Mouse (Mus musculus): ENCODE data around the gene Slc35g3. TPM values are rescaled to one million over a fixed set of nuclear protein-coding genes. Genes with fewer than 3 reads are reported as not detected.

The Slc35g3 gene
- total and polyA plus RNA-seq, 3 experiments = not detected

DNA sequence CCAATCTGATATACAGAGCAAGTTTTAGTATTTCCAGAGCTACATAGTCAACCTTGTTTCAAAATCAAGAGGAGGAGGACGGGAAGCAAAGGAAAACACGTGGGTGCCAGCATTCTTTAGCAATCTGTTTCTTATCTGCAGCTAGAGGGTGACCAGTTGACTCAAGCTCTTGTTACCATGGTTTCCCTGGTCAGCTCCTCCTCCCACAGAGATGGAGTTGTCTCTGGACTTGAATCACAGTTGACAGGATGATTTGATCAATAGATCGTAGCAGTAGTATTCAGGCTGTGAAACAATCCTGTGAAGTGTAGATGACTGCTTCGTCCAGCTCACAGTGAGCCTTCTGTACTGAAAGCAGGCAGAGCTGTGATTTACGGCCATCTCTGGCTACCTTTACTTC, 45.8 kb downstream of the Slc35g3 start:
- TF ChIP-seq GABPA (IDR thresholded peaks at IDR 0.05; ENCODE audit: insufficient replicate concordance, low read depth, low read length) (no peak), EP300 (IDR thresholded peaks at IDR 0.05; ENCODE audit: low read length) (no peak), CTCF (conservative IDR thresholded peaks at IDR 0.05 in 1 of 2, IDR thresholded peaks at IDR 0.05 in 1 of 2; ENCODE audit: low read depth in 2 of 2, low read length in 2 of 2) (no peak), MAX (IDR thresholded peaks at IDR 0.05; ENCODE audit: low read length) (no peak), ZMIZ1 (IDR thresholded peaks at IDR 0.05; ENCODE audit: low read depth, low read length) (no peak), IRF4 (IDR thresholded peaks at IDR 0.05; ENCODE audit: low read depth, low read length) (no peak), MEF2A (IDR thresholded peaks at IDR 0.05; ENCODE audit: borderline replicate concordance, low read depth, low read length) (no peak), UBTF (IDR thresholded peaks at IDR 0.05; ENCODE audit: low read depth, low read length) (no peak), JUND (conservative IDR thresholded peaks at IDR 0.05; ENCODE audit: low read depth, low read length) (no peak), ETS1 (conservative IDR thresholded peaks at IDR 0.05; ENCODE audit: low read depth, low read length) (no peak), MXI1 (IDR thresholded peaks at IDR 0.05; ENCODE audit: low read depth, low read length) (no peak)
- Histone ChIP-seq H3K9me3 (replicated peaks; ENCODE audit: low read length) (peaks cover 3% of the 10 kb centered on the region), H3K4me1 (ENCODE audit: control insufficient read depth in 1 of 2, insufficient read depth in 2 of 2) (no peaks in the 10 kb centered on the region), H3K36me3 (replicated peaks in 1 of 2; ENCODE audit: control insufficient read depth in 1 of 2, insufficient read depth in 1 of 2, low read length in 1 of 2) (no peaks in the 10 kb centered on the region), H3K9ac (ENCODE audit: insufficient read depth, low read depth) (no peak overlapping the region), H3K27me3 (replicated peaks) (peaks cover 2% of the 10 kb centered on the region), H3K27ac (ENCODE audit: insufficient read depth, low read depth) (no peak overlapping the region), H3K4me3 (replicated peaks in 1 of 3; ENCODE audit: low read depth in 2 of 3, low read length in 2 of 3, poor library complexity in 1 of 3) (no peak overlapping the region), H3K4me2 (ENCODE audit: insufficient read depth, low read depth, poor library complexity, severe bottlenecking) (no peak overlapping the region), H3K79me2 (replicated peaks; ENCODE audit: control insufficient read depth, extremely low read depth, insufficient read depth, poor library complexity, severe bottlenecking) (no peaks in the 10 kb centered on the region)
- dilution Hi-C loops (cut with MboI; ENCODE audit: extremely low pct_ligation_motif_present, extremely low pct_unique_long_range_greater_than_20kb, low sequenced_read_pairs) (no loop called here), in situ Hi-C loops (cut with MboI; ENCODE audit: low pct_ligation_motif_present, low pct_unique_long_range_greater_than_20kb, low sequenced_read_pairs) (no loop called here)
- DNase-seq (ENCODE audit: extremely low read depth) = no peak

DNA sequence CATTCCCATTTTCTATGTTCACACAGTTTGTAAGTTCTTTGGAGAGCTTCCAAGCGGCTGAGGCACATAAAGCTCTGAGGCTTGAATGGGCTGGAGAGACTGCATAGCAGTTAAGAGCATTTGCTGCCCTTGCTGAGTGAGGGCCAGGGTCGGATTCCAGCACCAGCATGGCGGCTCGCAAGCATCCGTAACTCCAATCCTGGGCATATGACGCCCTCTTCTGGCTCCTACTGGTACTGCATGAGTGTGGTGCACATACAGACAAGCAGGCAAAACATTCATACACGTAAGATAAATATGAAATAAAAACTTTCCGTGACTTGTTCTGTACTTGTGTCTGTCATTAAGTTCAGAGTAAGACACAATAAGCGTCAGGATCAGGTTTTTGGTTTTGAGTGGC, 46.3 kb downstream of the Slc35g3 start:
- no peak overlapping the region for H3K4me3 ChIP-seq (replicated peaks in 1 of 3; ENCODE audit: low read depth in 2 of 3, low read length in 2 of 3, poor library complexity in 1 of 3)
- in situ Hi-C loops (cut with MboI; ENCODE audit: low pct_ligation_motif_present, low pct_unique_long_range_greater_than_20kb, low sequenced_read_pairs) = no loop called here
- TF ChIP-seq SMC3 (IDR thresholded peaks at IDR 0.05; ENCODE audit: low read depth, low read length) = peak; percentile 34
- no peak for TF ChIP-seq MEF2A (IDR thresholded peaks at IDR 0.05; ENCODE audit: borderline replicate concordance, low read depth, low read length)
- no peak for TF ChIP-seq MYC (IDR thresholded peaks at IDR 0.05; ENCODE audit: low read depth, low read length)
- TF ChIP-seq GABPA (IDR thresholded peaks at IDR 0.05; ENCODE audit: insufficient replicate concordance, low read depth, low read length) = no peak
- no peak for TF ChIP-seq ETS1 (conservative IDR thresholded peaks at IDR 0.05; ENCODE audit: low read depth, low read length)
- TF ChIP-seq RAD21 (IDR thresholded peaks at IDR 0.05; ENCODE audit: low read depth, low read length) = peak; percentile 40
- TF ChIP-seq CTCF (conservative IDR thresholded peaks at IDR 0.05 in 1 of 2, IDR thresholded peaks at IDR 0.05 in 1 of 2; ENCODE audit: low read depth in 2 of 2, low read length in 2 of 2) = peak; percentile 62 to 84
- TF ChIP-seq NELFE (IDR thresholded peaks at IDR 0.05; ENCODE audit: low read depth, low read length) = no peak
- no peak for TF ChIP-seq POLR2AphosphoS2 (IDR thresholded peaks at IDR 0.05; ENCODE audit: low read depth, low read length)
- H3K36me3 ChIP-seq (replicated peaks in 1 of 2; ENCODE audit: control insufficient read depth in 1 of 2, insufficient read depth in 1 of 2, low read length in 1 of 2) = no peaks in the 10 kb centered on the region
- no peak overlapping the region for H3K27ac ChIP-seq (ENCODE audit: insufficient read depth, low read depth)
- no peak overlapping the region for H3K9ac ChIP-seq (ENCODE audit: insufficient read depth, low read depth)
- dilution Hi-C loops (cut with MboI; ENCODE audit: extremely low pct_ligation_motif_present, extremely low pct_unique_long_range_greater_than_20kb, low sequenced_read_pairs) = no loop called here
- H3K4me2 ChIP-seq (ENCODE audit: insufficient read depth, low read depth, poor library complexity, severe bottlenecking) = no peak overlapping the region
- no peaks in the 10 kb centered on the region for H3K4me1 ChIP-seq (ENCODE audit: control insufficient read depth in 1 of 2, insufficient read depth in 2 of 2)
- H3K9me3 ChIP-seq (replicated peaks; ENCODE audit: low read length) = peaks cover 3% of the 10 kb centered on the region
- H3K79me2 ChIP-seq (replicated peaks; ENCODE audit: control insufficient read depth, extremely low read depth, insufficient read depth, poor library complexity, severe bottlenecking) = no peaks in the 10 kb centered on the region
- peak; percentile 20 for DNase-seq (ENCODE audit: extremely low read depth)
- peaks cover 2% of the 10 kb centered on the region for H3K27me3 ChIP-seq (replicated peaks)
